Mouse (Mus musculus) liver, embryonic 12.5 days (tissue): ENCODE measurements around the gene Zscan29. TPM values are rescaled to one million over a fixed set of nuclear protein-coding genes. Genes with fewer than 3 reads are reported as not detected.
A peak's percentile ranks its signal among the peaks of the same experiment; 100 is the strongest.

ENCODE experiments used
- ATAC-seq: fragments of 200-750 bp; cut with Nextera tagmentation; 2 replicates; pipeline ENCODE4 v1.8.0; 2017; ENCODE audit warnings: moderate number of reproducible peaks, mild to moderate bottlenecking, moderate library complexity
- H3K27ac ChIP-seq: fragments of 300-500 bp; sonication (generic); 2 replicates; pipeline ENCODE4 v1.5.1; 2016; ENCODE audit warnings: mild to moderate bottlenecking
- H3K27me3 ChIP-seq: fragments of 300-500 bp; sonication (generic); replicated peaks from 2 replicates; pipeline ENCODE4 v1.6.1; 2016; ENCODE audit warnings: mild to moderate bottlenecking, moderate library complexity
- H3K36me3 ChIP-seq: fragments of 300-500 bp; sonication (generic); 2 replicates; pipeline ENCODE4 v1.6.1; 2016; ENCODE audit warnings: mild to moderate bottlenecking, moderate library complexity
- H3K4me1 ChIP-seq: fragments of 300-500 bp; sonication (generic); 2 replicates; pipeline ENCODE4 v1.6.1; 2016
- H3K4me2 ChIP-seq: fragments of 300-500 bp; sonication (generic); 2 replicates; pipeline ENCODE4 v1.6.1; 2016; ENCODE audit warnings: mild to moderate bottlenecking, moderate library complexity
- H3K4me3 ChIP-seq: fragments of 300-500 bp; sonication (generic); 2 replicates; pipeline ENCODE4 v1.5.1; 2016; ENCODE audit warnings: mild to moderate bottlenecking, moderate library complexity
- H3K9ac ChIP-seq: fragments of 300-500 bp; sonication (generic); 2 replicates; pipeline ENCODE4 v1.6.1; 2016; ENCODE audit warnings: mild to moderate bottlenecking, moderate library complexity
- H3K9me3 ChIP-seq: fragments of 300-500 bp; sonication (generic); replicated peaks from 2 replicates; pipeline ENCODE4 v1.6.1; 2016; ENCODE audit warnings: mild to moderate bottlenecking, moderate library complexity
- WGBS: fragments of 180-500 bp; shearing (Covaris S2); methylation state at CpG from one replicate; pipeline ENCODE4 v1.1.7; 2016; ENCODE audit not compliant: insufficient replicate concordance; 5-methylcytosine and 5-hydroxymethylcytosine counted together
- polyA plus RNA-seq: library from polyadenylated mRNA; unstranded; fragments of >200 nt; fragmentation: Nextera tagmentation; extraction: Ambion mirVana; gene quantifications from 2 replicates; pipeline ENCODE4 v1.2.1, GENCODE M21; 2016

Gene Zscan29
- polyA plus RNA-seq, 1 experiment from 2014 or later = 5.1 TPM

DNA sequence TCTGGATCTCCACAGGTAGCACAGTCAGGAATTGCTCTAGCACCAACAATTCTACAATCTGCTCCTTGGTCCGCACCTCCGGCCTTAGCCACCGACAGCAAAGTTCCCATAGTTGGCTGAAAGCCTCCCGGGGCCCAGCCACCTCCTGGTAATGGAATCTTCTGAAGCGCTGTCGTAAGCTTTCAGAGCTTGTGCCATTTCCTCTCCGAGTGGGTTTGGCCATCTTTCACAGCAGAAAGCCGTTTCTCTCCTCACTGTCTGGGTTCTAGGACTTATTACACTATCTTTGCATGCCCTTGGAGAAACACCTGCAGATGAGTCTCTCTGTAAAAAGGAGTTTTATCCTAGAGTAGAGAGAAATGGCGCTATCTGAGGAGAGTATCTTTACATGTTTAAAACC, 1.0 kb downstream of the Zscan29 start:
- peak overlapping the region; percentile 92 for H3K27ac ChIP-seq
- H3K4me1 ChIP-seq = peaks cover 38% of the 10 kb centered on the region
- H3K27me3 ChIP-seq = no peaks in the 10 kb centered on the region
- H3K9me3 ChIP-seq = no peaks in the 10 kb centered on the region
- H3K36me3 ChIP-seq = peaks cover 39% of the 10 kb centered on the region
- H3K4me2 ChIP-seq = peak overlapping the region; percentile 77
- H3K4me3 ChIP-seq = peak overlapping the region; percentile 87
- H3K9ac ChIP-seq = peak overlapping the region; percentile 87
- WGBS = 8% methylated on average over 9 of the region's 9 CpGs
- ATAC-seq = no peak

GRCm38 (mm10) chr2:121169173-121169572, 1.8 kb downstream of the Zscan29 start:
- Histone ChIP-seq H3K9ac (peak overlapping the region; percentile 87), H3K9me3 (no peaks in the 10 kb centered on the region), H3K4me1 (peaks cover 38% of the 10 kb centered on the region), H3K27ac (no peak overlapping the region), H3K4me3 (peak overlapping the region; percentile 87), H3K27me3 (no peaks in the 10 kb centered on the region), H3K4me2 (peak overlapping the region; percentile 77), H3K36me3 (peaks cover 37% of the 10 kb centered on the region)
- WGBS = 64% methylated on average over 4 of the region's 4 CpGs
- ATAC-seq = no peak

DNA sequence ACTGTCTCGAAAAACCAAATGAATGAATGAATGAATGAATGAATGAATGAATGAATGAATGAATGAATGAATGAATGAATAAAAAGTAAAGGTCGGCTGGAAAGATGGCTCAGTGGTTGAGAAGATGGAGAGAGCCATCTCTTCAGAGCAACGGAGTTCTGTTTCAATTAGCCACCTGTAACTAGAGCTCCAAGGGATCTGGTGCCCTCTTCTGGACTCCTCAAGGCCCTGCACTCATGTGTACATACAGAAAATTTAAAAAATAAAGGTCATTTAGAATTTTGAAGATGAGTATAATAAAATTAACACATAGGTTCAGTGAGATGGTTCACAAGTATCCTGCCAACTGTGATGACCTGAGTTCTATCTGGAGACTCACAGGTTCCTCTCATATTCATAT, 17.8 kb downstream of the Zscan29 start:
- ATAC-seq = no peak
- Histone ChIP-seq H3K36me3 (peaks cover 57% of the 10 kb centered on the region), H3K27me3 (no peaks in the 10 kb centered on the region), H3K9ac (no peak overlapping the region), H3K4me2 (no peak overlapping the region), H3K4me1 (peaks cover 5% of the 10 kb centered on the region; the same call in 1 of the 2 replicates), H3K9me3 (no peaks in the 10 kb centered on the region), H3K4me3 (no peak overlapping the region), H3K27ac (no peak overlapping the region)
- WGBS = 69% methylated on average over 3 of the region's 3 CpGs

GRCm38 (mm10) chr2:121149679-121150078, 21.2 kb downstream of the Zscan29 start:
- H3K4me1 ChIP-seq = peaks cover 5% of the 10 kb centered on the region; the same call in 1 of the 2 replicates
- no peaks in the 10 kb centered on the region for H3K27me3 ChIP-seq
- WGBS = 53% methylated on average over 5 of the region's 5 CpGs
- H3K36me3 ChIP-seq = peaks cover 61% of the 10 kb centered on the region
- no peak overlapping the region for H3K4me3 ChIP-seq
- no peak overlapping the region for H3K9ac ChIP-seq
- ATAC-seq = no peak
- H3K9me3 ChIP-seq = no peaks in the 10 kb centered on the region
- H3K27ac ChIP-seq = no peak overlapping the region
- H3K4me2 ChIP-seq = no peak overlapping the region

- ATAC-seq = no peak
- H3K36me3 ChIP-seq = peaks cover 56% of the 10 kb centered on the region
- no peak overlapping the region for H3K4me3 ChIP-seq
- H3K4me1 ChIP-seq = peaks cover 36% of the 10 kb centered on the region
- no peak overlapping the region for H3K27ac ChIP-seq
- no peak overlapping the region for H3K4me2 ChIP-seq
- H3K9ac ChIP-seq = no peak overlapping the region
- no peaks in the 10 kb centered on the region for H3K9me3 ChIP-seq
- WGBS = 44% methylated on average over 2 of the region's 2 CpGs
- H3K27me3 ChIP-seq = no peaks in the 10 kb centered on the region
These were observed 28.5 kb downstream of the Zscan29 start for GRCm38 (mm10) chr2:121142415-121142814.

GRCm38 (mm10) chr2:121141216-121142035, 29.5 kb downstream of the Zscan29 start:
- Histone ChIP-seq H3K4me3 (peak overlapping the region; percentile 81), H3K9ac (peak overlapping the region; percentile 86), H3K27me3 (no peaks in the 10 kb centered on the region), H3K4me1 (peaks cover 36% of the 10 kb centered on the region), H3K27ac (peak overlapping the region; percentile 91; the same call in 1 of the 2 replicates), H3K9me3 (no peaks in the 10 kb centered on the region), H3K4me2 (peak overlapping the region; percentile 95), H3K36me3 (peaks cover 50% of the 10 kb centered on the region)
- WGBS = 67% methylated on average over 16 of the region's 16 CpGs
- ATAC-seq = no peak

DNA sequence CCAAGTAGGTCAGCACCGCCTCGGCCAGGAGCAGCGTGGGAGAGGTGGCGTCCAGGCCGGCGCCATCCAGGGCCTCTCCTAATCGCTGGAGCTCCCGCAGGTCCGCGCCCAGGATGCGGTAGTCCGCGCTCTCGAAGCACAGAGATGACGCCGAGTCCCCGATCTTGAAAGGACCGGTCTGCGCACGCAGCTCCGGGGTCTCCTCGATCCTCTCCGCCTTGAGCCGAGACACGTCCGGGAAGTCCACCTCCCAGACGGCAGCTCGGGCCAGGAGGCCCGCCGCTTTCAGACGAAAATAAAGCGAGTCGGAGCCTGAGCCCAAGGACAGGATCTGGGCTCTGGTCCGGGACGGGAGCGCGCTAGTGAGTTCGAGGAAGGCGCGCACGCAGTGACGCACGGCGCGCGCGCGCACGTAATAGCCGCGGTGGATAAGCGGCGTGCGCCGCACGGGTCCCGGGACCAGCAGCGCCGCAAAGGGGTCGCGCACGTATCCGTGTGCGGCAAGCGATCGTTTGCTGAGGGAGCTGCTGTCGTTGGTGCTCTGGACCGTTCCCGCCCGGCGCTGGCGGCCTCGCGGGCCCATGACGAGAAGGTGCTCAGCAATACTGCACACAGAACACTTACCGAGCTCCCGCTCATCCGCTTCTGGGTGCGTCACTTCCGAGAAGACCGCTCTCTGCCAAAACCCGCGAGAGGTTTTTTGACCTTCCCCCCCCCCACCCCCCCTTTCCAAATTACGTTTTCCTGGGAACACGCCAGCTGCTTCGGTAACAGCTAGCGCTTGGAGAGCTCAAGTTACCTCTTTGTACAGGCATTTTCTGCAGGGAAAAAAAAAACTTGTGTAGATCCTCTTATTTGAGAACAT, 30.7 kb downstream of the Zscan29 start, which contains the start of the genes Adal and Lcmt2:
Gene Adal (plus strand): TSS at position 411 of the 865 bp plus-strand sequence.
Gene Lcmt2 (minus strand): TSS at position 636 of the 865 bp plus-strand sequence.
- H3K4me3 ChIP-seq = peak within 1 kb of the TSS; percentile 81
- under 1% methylated on average over 87 of the region's 87 CpGs for WGBS

GRCm38 (mm10) chr2:121139266-121140017, 31.5 kb downstream of the Zscan29 start:
- no peaks in the 10 kb centered on the region for H3K9me3 ChIP-seq
- 45% methylated on average over 29 of the region's 29 CpGs for WGBS
- H3K27ac ChIP-seq = peak overlapping the region; percentile 91
- peaks cover 36% of the 10 kb centered on the region for H3K36me3 ChIP-seq
- H3K27me3 ChIP-seq = no peaks in the 10 kb centered on the region
- H3K4me3 ChIP-seq = peak overlapping the region; percentile 81
- H3K4me2 ChIP-seq = peak overlapping the region; percentile 95
- peaks cover 36% of the 10 kb centered on the region for H3K4me1 ChIP-seq
- ATAC-seq = no peak
- H3K9ac ChIP-seq = peak overlapping the region; percentile 86

More for the DNA sequence above, 30.7 kb downstream of the Zscan29 start, which contains the start of the genes Adal and Lcmt2:
- Histone ChIP-seq H3K9ac (peak within 1 kb of the TSS; percentile 86), H3K36me3 (peaks cover 42% of the 10 kb centered on the region), H3K4me1 (peaks cover 36% of the 10 kb centered on the region), H3K27ac (peak within 1 kb of the TSS; percentile 91), H3K4me2 (peak within 1 kb of the TSS; percentile 95), H3K27me3 (no peaks in the 10 kb centered on the region), H3K9me3 (no peaks in the 10 kb centered on the region)
- peak; percentile 96 for ATAC-seq

DNA sequence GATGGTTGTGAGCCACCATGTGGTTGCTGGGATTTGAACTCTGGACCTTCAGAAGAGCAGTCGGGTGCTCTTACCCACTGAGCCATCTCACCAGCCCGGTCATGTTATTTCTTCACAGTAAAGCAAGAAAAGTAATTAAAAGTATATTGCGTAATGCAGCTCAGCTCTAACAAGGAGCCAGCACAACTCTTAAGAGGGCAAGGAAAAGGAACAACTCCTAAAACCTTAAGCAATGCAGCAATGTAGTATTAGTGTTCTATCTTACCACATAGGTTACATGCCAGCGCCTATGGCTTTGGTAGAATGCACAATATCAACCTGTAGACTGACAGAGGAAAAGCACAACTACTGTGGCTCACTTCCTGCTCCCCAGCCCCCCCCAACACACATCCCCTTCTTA, 33.6 kb downstream of the Zscan29 start:
- no peaks in the 10 kb centered on the region for H3K9me3 ChIP-seq
- H3K27ac ChIP-seq = no peak overlapping the region
- no peak for ATAC-seq
- 89% methylated on average over 4 of the region's 4 CpGs for WGBS
- no peak overlapping the region for H3K4me2 ChIP-seq
- peaks cover 36% of the 10 kb centered on the region for H3K4me1 ChIP-seq
- H3K36me3 ChIP-seq = peaks cover 23% of the 10 kb centered on the region
- H3K4me3 ChIP-seq = no peak overlapping the region
- no peaks in the 10 kb centered on the region for H3K27me3 ChIP-seq
- no peak overlapping the region for H3K9ac ChIP-seq

- no peaks in the 10 kb centered on the region for H3K4me1 ChIP-seq
- H3K9me3 ChIP-seq = no peaks in the 10 kb centered on the region
- peaks cover 5% of the 10 kb centered on the region; the same call in 1 of the 2 replicates for H3K36me3 ChIP-seq
- H3K4me2 ChIP-seq = no peak overlapping the region
- H3K27ac ChIP-seq = no peak overlapping the region
- WGBS = 62% methylated on average over 1 of the region's 1 CpGs
- no peaks in the 10 kb centered on the region for H3K27me3 ChIP-seq
- no peak overlapping the region for H3K4me3 ChIP-seq
- no peak for ATAC-seq
- no peak overlapping the region for H3K9ac ChIP-seq
These were observed 38.1 kb downstream of the Zscan29 start for GRCm38 (mm10) chr2:121132822-121133221.

- Histone ChIP-seq H3K9ac (no peak overlapping the region), H3K27ac (no peak overlapping the region), H3K27me3 (no peaks in the 10 kb centered on the region), H3K4me1 (no peaks in the 10 kb centered on the region), H3K36me3 (no peaks in the 10 kb centered on the region), H3K4me2 (no peak overlapping the region), H3K4me3 (no peak overlapping the region), H3K9me3 (no peaks in the 10 kb centered on the region)
- ATAC-seq = no peak
- 56% methylated on average over 9 of the region's 9 CpGs for WGBS
These were observed 41.9 kb downstream of the Zscan29 start for GRCm38 (mm10) chr2:121128865-121129620.
